Mouse (Mus musculus) bone marrow, adult 2 months (tissue): ENCODE data around the gene 1600015I10Rik.

Experiments
- CTCF ChIP-seq: fragments of 200-500 bp; IDR thresholded peaks from 2 replicates; pipeline ENCODE4 v1.5.1; 2011; ENCODE audit warnings: low read length, control low read depth; ENCODE audit not compliant: control insufficient read depth, insufficient read depth
- POLR2A ChIP-seq: fragments of 200-500 bp; IDR thresholded peaks from 2 replicates; pipeline ENCODE4 v1.6.1; 2011; ENCODE audit warnings: low read depth, mild to moderate bottlenecking, control low read depth, low read length, borderline replicate concordance; ENCODE audit not compliant: control insufficient read depth

DNA sequence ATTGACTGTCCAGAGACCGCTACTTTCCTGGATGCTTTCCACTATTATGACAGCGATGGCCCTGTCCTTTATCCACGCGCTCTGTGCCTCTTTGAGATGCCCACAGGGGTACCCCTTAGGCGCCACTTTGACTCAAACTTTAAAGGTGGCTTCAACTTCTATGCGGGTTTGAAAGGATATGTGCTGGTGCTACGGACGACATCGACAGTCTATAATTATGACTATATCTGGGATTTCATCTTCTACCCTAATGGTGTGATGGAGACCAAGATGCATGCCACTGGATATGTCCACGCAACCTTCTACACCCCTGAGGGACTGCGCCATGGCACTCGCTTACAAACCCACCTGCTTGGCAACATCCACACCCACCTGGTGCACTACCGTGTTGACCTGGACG is 23.3 kb upstream of the 1600015I10Rik start:
- TF ChIP-seq CTCF, result no peak
- TF ChIP-seq POLR2A, result no peak
